Mouse (Mus musculus) yolk sac, embryonic 10.5 days (tissue): Measurements from ENCODE around the gene Wbp1l.
A peak's percentile ranks its signal among the peaks of the same experiment; 100 is the strongest.

Experiments used
- DNase-seq: peaks from one replicate; pipeline ENCODE4 v3.0.0-alpha.2; 2017; ENCODE audit warnings: low spot score

Wbp1l gene

DNA sequence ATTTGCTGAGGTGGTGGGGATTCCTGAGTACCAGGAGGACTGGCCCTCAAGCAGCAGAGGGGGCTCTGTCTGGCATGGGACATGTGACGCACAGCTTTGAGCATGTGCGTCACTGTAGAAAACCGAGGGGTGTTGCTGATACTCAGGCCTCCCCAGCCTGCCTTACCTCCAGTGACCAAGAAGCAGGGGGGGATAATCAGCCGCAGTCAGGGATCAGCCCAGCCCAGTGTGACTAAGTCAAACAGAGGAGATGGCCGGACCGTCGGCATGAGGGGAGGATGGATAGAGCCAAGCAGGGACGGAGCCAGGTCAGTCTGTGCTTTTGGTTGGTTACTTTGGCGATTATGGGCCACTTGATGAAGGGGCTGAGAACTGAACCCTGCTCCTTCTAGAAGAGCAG lies 32.8 kb downstream of the Wbp1l start:
- DNase-seq, result no peak

DNA sequence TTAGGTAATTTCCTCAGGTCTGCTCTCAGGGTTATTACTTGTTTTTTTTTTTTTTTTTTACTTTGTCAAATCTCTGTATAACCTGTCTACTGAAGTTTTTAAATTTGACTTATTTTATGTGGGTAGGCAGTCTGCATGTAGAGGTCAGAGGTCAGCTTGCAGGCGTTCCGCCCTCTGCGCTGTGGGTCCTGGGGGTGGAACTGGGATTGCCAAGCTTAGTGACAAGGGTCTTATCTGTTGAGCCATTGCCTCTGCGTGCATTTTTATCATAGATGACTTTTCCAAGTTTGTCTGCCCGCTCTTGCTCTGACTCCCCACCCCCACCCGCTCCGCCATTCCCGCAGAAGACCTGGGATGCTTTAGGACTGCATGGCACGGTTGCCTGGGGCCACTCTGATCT lies 36.9 kb downstream of the Wbp1l start:
- DNase-seq, result peak; percentile 60

DNA sequence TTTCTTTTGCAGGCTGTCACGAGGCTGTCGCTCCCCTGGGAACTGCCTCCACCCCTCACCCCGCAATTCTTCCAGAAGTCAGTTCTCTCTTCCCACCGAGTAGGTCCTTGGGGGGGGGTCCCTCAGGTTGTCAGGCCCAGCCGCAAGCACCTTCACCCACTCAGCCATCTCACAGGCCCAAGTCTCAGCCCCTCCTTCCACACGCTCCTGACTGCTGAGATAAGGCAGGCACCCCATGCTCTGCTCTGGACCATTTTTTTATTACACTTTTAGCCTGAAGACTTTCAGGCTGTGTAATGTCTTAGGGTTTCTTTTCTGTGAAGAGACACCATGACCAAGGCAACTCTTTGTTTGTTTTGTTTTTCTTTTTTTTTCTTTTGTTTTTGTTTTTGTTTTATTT lies 38.7 kb downstream of the Wbp1l start:
- DNase-seq, result no peak

DNA sequence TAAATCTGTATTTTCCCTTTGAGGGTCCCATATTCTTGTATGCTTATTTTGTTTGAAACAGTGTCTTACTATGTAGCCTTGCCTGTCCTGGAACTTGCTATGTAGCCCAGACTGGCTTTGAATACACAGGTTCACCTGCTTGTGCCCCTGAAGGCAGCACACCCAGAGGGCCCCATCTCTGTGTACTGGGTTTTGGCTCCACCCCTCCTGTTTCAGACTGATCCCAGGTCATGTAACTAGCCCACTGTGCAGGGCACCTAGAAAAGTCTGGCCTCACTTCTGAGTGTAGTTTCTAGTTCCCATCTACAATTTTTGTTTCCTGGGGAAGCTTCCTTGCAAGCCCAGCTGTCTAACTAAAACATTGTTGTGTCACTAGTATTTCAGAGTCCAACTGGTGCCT lies 40.2 kb downstream of the Wbp1l start:
- DNase-seq, result no peak

DNA sequence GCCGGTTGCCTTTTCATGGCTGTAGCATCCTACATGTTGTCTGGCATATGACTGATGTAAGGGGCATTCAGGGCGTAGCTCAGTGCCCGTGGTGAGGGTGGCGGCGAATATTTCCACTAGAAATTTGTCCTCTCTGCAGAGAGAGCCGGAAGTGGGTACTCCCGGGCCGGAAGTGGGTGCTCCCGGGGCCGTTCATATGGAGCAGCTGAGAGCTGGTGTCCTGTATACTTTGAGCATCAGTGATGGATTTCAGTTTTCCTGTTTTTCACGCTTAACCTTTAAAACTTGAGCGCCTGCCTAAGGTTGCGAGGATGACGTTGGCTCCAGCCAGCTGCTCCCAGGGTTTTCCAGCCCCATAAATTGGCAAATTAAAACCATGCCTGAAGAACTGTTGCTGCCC lies 40.6 kb downstream of the Wbp1l start:
- DNase-seq, result no peak

DNA sequence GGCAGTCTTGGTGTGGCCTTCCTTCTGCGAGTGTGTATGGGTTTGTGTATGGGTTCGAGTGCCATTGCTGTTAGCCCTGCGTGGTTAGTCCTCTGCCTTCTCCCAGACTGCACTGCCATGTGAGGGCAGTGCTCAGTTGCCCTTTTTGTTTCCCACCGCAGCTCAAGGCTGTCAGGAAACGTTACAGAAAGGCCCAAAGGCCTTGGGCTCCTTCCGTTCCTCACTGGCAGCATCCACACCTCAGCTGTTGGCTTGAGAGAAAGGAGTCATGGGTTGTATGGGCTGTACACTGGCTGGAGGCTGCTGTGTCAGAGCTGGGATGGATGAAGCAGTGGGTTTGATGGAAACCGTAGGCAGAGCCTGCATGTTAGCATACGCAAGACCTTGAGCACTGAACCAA lies 41.9 kb downstream of the Wbp1l start:
- DNase-seq, result no peak

DNA sequence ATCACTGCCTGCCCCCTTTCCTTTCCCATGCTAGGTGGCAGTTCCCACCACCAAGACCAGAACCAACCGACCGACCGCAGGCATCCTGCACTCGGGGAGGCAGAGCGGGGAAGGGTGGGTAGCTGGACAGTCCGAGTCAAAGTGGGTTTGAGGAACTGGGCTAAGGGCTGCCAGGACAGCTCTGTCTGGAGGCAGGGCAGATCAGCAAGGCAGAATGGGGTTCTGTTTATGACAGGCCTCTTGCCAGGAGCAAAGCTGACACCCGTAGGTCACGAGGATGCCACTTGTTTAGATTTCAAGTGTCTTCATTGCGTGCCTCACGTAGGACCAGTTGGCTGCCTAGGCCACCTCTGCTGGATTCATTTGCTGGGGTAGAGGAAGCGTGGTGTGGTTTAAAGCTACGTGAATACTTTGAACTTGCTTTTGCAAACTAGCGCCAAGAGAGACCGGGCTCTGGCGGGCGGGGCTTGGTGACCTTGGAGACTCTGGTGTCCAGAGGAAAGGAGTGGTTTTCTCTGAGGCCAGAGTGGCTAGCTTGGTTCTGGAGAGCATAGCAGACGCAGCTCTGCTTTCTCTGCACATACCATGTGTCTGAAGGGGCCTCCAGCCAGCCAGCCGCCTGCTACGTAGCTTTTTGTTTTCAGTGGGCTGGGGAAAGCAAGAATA lies 42.7 kb downstream of the Wbp1l start:
- DNase-seq, result peak; percentile 79

DNA sequence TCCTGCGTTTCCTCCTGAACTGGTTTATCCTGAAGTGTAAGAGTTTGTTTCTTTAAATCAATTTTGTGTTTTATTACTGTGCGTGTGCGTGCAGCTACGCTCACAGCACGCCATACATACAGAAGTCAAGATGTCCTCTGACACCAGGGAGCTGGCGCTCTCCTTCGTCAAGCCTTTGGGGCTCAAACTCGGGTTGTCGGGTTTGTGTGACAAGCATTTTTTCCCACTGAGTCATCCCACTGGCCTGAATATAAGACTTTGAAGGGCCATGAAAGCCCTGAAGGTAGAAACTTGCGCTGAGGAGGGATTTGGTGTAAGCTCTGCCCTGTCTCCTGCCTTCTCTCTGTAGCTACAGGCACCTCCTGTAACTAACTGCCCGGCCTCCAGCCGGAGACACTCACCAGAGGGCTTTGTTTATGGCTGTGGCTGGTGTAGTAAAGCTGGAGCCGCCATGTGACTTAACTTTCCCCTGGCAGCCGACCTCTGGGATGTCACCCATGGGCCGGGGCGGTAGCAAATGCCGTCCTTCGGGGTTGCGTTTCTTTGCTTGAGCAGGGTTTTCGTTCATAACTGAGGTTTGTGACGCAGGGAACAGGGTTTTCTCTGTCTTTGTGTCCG lies 43.4 kb downstream of the Wbp1l start:
- DNase-seq, result no peak

DNA sequence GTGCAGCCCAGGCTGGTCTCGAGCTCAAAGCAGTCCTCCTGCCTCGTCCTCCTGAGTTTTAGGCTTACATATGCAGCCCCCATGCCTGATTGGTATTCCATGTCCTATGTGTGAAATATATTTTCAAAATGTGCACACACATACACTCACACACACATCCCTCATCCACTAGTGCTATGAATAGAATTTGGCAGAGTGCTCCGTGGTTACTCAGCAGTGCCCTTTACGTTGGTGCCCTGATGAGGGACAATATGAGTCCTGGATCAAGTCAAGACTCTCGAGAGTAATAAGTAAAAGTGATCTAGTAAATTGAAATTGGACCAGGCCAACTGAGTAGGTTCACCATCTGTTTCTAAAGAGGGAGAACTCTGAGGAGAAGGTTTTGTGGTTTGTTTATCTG lies 44.4 kb downstream of the Wbp1l start:
- no peak for DNase-seq

DNA sequence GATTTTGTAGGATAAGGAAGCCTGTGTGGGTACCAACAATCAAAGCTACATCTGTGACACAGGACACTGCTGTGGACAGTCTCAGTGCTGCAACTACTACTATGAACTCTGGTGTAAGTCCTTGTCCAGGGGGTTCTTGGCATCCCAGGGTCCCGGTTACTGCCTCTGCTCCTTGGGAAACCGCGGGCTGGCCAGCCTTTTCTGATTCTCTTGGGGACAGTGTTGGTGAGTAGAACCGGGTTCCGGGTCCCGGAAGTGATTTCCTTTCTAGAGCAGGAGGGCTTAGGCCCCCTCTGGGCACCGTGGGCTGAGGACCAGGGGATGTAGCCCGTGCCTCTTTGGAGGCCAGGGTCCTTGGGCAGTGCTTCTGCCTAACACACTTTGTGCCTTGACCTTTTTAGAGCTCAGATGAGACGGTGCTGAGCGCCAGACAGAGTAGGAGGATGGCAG lies 45.5 kb downstream of the Wbp1l start:
- no peak for DNase-seq

DNA sequence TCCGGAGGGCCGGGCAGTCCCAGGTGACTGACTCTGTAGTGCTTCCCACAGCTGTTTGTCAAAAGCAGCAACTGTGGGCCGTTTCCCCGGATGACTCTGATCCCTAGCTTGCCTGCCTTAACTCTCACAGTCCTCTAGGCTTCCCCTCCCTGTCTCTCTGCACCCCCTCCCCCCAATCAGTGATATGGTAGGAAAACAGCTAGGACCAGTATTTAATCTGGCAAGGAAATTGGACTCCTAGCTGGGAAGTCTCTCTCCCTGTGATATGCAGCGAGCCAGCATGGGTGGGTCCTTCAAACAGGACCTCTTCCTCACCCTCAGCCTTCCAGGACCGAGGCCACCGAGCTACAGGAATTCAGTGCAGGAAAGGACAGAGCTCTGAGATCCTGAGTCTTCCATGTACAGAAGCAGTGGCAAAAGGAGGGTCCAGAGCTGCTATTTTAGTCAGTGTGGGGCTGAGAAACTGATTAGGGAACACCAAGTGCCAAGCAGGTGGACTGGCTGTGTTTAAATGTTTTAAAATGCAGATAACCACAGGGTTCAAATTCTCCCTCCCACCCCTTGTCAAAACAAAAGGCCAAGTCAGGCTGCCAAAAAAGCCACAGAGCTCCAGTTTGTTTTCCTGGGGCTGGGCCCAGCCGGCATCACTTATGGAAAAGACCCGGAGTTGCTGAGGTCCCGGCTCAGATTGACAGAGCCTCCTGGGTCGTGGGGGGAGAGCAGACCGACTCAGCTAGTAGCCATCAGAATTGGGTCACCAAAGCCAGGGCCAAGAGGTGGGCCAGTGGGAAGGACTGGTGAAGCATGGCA lies 46.1 kb downstream of the Wbp1l start:
- no peak for DNase-seq

DNA sequence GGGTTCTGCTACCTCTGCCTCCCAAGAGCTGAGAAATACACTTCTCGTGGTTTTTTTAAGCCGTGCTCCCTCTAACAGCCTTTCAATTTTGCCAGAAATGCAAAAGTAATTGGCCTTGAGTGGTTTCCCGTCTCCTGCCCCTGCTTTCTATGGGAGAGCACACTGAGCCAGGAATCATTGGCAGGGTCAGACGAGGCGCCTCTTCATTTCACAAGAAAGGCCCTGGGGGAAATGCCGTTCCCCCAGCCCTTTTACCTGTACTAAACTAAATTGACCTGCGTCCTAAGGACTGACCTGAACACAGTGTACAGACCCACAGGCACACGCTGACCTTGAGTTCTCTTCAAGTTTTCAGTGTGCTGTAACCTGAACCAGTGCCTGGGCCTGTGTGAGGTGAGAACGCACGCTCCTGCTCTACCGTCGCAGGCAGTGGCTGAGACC lies 47.2 kb downstream of the Wbp1l start:
- DNase-seq, result no peak

DNA sequence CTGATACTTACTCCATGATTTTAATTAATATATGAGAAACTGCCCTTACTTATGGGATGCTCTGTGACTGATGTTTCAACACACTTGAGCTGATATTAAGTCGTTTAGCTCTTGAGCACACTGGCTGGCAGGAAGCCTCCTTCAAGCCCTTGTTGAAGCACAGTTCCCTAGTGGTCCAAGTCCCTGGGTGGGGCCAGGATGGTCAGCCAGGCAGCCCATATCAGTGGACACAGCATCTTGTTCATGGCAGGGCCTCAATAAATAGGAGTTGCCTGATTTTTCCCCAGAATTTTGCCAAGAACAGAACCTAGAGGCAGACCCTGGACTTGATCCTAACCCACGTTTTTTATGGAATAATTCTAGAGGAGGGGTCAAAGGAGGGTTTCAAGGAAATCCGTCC lies 48.4 kb downstream of the Wbp1l start:
- no peak for DNase-seq

DNA sequence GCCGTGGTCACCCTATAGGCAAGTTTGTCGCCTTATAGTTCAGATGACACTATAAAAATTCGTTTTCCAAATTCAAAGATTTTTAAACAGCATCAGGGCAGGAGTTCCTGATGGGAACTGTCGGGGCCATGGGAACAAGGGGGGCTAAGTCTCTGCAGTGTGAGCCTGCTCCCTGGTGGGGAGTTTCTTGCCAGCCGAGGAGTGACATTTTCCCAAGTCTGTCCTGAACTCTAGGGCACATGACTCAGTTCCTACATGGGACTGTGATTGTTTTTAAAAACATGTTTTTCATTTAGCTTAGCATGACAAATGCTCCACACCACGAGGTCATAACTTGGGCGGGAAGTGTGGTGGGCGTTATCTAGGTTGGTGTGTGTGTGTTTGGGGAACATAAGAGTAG lies 49.0 kb downstream of the Wbp1l start:
- DNase-seq, result no peak

DNA sequence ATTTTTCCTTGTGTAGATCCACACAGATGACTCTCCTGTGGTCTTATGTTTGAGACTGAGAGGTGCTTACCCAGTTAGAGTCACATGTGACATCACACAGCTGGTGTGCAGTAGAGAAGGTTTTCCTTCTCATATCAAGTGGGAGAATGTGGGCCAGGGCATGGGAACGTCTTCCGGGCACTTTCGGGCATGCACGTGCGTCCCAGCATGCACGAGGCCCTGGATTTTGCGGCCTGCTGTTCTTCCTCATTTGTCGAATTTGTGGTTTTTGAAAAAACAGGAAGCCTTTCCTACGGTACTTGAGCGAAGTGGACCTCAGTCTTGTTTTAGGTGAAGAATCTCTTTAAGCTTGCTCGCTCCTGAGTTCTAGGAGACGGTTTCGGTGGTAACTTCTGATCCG lies 49.7 kb downstream of the Wbp1l start:
- DNase-seq, result no peak

DNA sequence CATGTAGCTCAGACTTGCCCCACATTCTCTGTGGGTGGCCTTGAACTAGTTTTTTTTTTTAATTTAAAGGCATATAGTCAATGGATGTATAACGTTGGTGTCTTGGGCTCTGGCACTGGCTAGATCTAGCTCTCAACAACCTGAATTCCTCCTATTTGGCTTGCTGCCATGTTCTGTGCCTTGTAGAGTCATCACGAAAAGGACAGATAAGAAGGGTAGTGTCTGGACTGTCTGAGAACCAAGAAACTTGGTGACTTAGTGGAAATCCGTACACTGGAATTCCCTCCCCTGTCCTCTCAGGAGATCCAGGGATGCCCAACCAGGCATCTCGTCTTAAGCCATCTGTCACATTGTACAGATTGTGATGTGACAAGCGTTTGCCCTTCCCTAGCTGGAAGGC lies 54.3 kb downstream of the Wbp1l start:
- no peak for DNase-seq

DNA sequence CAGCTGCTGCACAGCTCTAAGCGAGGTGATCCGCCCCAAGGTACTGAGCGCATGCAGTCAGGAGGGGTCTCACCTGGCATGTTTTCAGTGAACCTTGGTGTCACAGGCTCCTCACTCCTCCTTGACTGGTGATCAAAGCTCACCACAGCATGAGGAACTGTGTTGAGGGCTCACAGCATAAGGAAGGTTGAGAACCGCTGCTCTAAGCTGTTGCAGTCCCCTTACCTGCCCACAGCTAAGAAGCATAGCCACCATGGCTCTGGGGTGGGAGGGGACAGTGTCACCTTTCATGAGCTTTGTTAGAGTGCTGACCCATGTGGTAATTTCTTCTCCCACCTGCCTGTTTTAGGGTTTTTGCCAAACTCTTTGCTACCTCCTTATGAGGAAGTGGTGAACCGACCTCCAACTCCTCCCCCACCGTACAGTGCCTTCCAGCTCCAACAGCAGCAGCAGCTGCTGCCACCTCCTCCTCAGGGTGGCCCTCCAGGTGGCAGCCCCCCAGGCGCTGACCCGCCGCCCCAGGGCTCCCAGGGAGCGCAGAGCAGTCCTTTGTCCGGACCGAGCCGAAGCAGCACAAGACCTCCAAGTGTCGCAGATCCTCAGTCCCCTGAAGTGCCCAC lies 54.8 kb downstream of the Wbp1l start:
- no peak for DNase-seq

DNA sequence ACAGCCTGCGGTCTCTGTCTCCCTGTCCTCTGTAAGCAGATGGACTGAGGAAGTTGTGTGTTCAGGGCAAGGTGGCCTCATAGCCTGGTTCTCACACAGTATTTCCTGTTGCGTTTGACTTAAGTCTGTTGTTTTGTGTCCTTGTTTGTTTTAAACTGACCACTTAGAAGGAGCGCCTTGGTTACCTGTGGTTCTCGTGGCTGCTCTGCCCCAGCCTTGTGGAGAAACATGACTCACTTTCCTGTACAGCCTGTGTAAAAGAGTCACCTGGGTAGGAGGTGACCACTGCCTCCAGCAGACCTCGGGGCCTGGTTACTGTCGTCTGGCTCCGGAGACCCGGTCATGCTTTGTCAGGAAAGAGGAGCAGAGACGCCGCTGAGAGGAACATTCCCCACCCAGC lies 56.7 kb downstream of the Wbp1l start:
- DNase-seq, result no peak

DNA sequence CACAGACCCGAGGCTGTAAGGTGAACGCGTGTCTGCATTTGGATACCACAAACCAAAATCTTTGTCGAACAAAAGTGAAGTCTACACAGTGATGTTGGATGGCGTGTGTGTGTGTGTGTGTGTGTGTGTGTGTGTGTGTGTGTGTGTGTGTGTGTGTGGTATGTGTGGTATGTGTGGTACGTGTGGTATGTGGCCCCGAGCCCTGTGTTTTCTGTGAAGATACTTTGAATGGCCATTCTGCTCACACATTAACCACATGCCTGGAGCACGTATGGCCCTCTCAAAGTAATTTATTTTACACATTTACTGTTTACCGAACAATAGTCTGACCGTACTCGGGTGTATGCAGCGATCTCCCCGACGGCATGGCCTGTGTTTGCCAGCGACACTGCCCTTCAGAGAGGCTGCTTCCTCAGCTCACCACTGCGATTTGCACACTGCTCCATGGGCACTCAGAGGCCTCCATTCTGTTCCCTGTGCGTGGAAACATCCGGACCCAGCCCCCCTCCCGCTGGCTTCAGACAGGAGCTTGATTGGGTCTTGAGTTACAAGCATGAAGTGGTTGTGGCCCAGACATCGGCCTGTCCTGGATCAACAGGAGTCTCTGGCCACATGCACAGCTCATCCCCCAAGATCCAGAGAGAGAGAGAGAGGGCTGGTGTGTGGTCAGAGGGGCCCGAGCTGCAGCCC lies 57.4 kb downstream of the Wbp1l start:
- no peak for DNase-seq

DNA sequence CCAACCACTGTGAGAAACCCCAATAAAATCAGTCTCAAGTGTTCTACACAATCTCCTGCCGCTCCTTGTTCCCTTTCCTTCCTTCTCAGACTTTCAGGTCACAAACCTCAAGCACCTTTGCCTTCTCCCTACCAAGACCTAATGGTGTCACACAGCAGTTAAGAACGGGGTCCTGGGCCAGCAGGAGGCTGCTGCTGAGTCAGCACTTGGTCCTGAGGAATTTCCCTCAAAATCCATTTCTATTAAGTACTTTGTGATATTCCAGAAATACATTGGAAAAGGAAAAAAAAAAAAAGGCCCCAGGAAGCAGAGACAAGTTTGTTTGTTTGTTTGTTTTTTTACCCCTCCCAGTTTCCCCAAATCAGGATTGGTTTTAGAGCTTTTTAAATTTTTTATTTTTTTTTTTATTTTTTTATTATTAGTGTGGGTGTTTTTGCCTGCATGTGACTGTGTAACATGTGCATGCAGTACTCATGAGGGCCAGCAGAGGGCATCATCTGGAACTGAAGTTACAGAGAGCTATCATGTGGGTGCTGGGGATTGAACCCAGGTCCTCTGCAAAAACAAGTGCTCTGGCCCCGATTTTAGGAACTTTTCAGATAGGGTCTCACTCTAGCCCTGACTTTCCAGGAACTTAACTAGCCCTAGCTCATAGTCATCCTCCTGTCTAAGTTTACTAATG lies 58.6 kb downstream of the Wbp1l start:
- DNase-seq, result no peak

DNA sequence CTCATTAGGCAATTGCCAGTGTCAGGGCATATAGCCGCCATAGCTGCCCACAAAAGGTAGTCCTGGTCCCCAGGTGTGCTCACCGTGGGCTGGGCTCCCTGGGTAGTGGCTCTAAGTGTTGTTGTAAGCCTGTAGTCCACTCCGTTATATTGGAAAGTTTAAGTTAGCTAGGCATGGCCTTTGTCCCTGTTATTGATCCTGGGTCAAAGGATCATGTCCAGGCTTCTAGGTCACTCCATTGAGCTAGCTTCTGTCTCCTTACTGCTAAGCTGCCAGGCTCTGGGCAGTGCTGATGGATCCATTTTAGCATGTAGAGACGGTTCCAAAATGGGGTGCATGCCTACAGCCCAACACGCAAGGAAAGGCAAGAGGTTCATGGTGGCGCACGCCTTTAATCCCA lies 59.5 kb downstream of the Wbp1l start:
- DNase-seq, result no peak

DNA sequence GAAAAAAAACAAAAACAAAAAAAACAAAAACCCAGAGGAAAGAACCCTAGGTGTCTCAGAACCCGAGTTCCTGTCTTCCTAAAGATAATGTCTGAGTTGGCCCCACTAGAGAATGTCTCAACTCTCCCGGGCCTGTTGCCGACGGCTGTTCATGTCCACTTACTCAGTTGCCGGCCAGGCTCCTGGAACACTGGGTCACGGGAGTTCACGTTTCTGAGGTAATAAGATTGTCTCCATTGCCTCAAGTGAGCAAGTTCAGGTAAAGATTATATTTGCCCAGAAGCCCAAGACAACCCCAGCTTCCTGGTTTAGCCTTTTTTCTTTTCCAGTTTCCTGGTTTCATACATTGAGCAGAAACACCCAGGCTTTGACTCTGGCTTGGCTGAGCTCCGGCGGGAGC lies 60.0 kb downstream of the Wbp1l start:
- DNase-seq, result no peak
